Mouse (Mus musculus) embryonic fibroblast, embryonic 13.5 days (primary cell): ENCODE data around the gene Gpsm2.

Experiments used
- CTCF ChIP-seq: IDR thresholded peaks from 2 replicates; pipeline ENCODE4 v1.5.1; 2011; ENCODE audit warnings: mild to moderate bottlenecking, control low read depth, low read length, moderate library complexity, borderline replicate concordance; ENCODE audit not compliant: insufficient read depth
- POLR2A ChIP-seq: IDR thresholded peaks from 2 replicates; pipeline ENCODE4 v1.6.1; 2011; ENCODE audit warnings: low read depth, mild to moderate bottlenecking, control low read depth, low read length, moderate library complexity

- TF ChIP-seq CTCF (no peak), POLR2A (no peak)
These were observed 4.1 kb downstream of the Gpsm2 start for GRCm38 (mm10) chr3:108717896-108718502.
